Mouse (Mus musculus) MEL (cell line): Measurements from ENCODE around the gene Hspe1. TPM values are rescaled to one million over a fixed set of nuclear protein-coding genes. Genes with fewer than 3 reads are reported as not detected.
A peak's percentile ranks its signal among the peaks of the same experiment; 100 is the strongest.

Experiments used
- DNase-seq: peaks from one replicate; pipeline ENCODE4 v3.0.0; 2011; ENCODE audit warnings: low read depth, low spot score
- H3K27ac ChIP-seq: 2 replicates; pipeline ENCODE4 v1.5.1; 2012; ENCODE audit warnings: low read depth, mild to moderate bottlenecking, control low read depth, low read length, moderate library complexity; ENCODE audit not compliant: control insufficient read depth
- H3K27me3 ChIP-seq, 2 experiments: fragments of 150-350 bp in 1 of 2; sonication (generic) in 1 of 2; 2 replicates each; pipeline ENCODE4 v1.6.1; 2012; ENCODE audit warnings: low read length in 2 of 2, mild to moderate bottlenecking in 2 of 2, improper control_type of control experiment in 1 of 2, moderate library complexity in 1 of 2; ENCODE audit not compliant: insufficient read depth in 2 of 2, control insufficient read depth in 1 of 2
- H3K36me3 ChIP-seq, 2 experiments: 2 replicates each; pipeline ENCODE4 v1.6.1; 2012 to 2014; ENCODE audit warnings: low read length in 2 of 2, improper control_type of control experiment in 1 of 2, inconsistent platforms in 1 of 2, mild to moderate bottlenecking in 1 of 2; ENCODE audit not compliant: insufficient read depth in 2 of 2, control insufficient read depth in 1 of 2
- H3K4me1 ChIP-seq, 2 experiments: fragments of 150-350 bp in 1 of 2; sonication (generic) in 1 of 2; 2 replicates each; pipeline ENCODE4 v1.6.1; 2012; ENCODE audit warnings: low read length in 2 of 2, improper control_type of control experiment in 1 of 2, mild to moderate bottlenecking in 1 of 2; ENCODE audit not compliant: insufficient read depth in 2 of 2, control insufficient read depth in 1 of 2
- H3K4me3 ChIP-seq, 2 experiments: fragments of 150-350 bp in 1 of 2; sonication (generic) in 1 of 2; 2 replicates each; pipeline ENCODE4 v1.5.1; 2012; ENCODE audit warnings: low read depth in 2 of 2, low read length in 2 of 2, mild to moderate bottlenecking in 2 of 2, moderate library complexity in 2 of 2, control low read depth in 1 of 2, improper control_type of control experiment in 1 of 2; ENCODE audit not compliant: control insufficient read depth in 1 of 2, insufficient read depth in 1 of 2
- H3K79me2 ChIP-seq: 2 replicates; pipeline ENCODE4 v1.6.1; 2012; ENCODE audit warnings: mild to moderate bottlenecking, low read length, moderate library complexity; ENCODE audit not compliant: control insufficient read depth, poor library complexity, insufficient read depth
- H3K9ac ChIP-seq: 2 replicates; pipeline ENCODE4 v1.6.1; 2012; ENCODE audit warnings: low read depth, mild to moderate bottlenecking, control low read depth, low read length, moderate library complexity; ENCODE audit not compliant: control insufficient read depth, poor library complexity, severe bottlenecking
- H3K9me3 ChIP-seq: fragments of 150-350 bp; sonication (generic); replicated peaks from 2 replicates; pipeline ENCODE4 v1.6.1; 2012; ENCODE audit warnings: mild to moderate bottlenecking, low read length, improper control_type of control experiment, moderate library complexity; ENCODE audit not compliant: insufficient read depth
- CHD1 ChIP-seq: IDR thresholded peaks from 2 replicates; pipeline ENCODE4 v1.6.1; 2012; ENCODE audit warnings: low read depth, mild to moderate bottlenecking, inconsistent platforms, low read length, improper control_type of control experiment
- CHD2 ChIP-seq: IDR thresholded peaks from 2 replicates; pipeline ENCODE4 v1.6.1; 2011; ENCODE audit warnings: low read length, improper control_type of control experiment
- ELF1 ChIP-seq: IDR thresholded peaks from 2 replicates; pipeline ENCODE4 v1.6.1; 2014; ENCODE audit warnings: low read depth, mild to moderate bottlenecking, inconsistent platforms, low read length, improper control_type of control experiment, moderate library complexity
- EP300 ChIP-seq, 2 experiments: IDR thresholded peaks; 2 replicates each; pipeline ENCODE4 v1.6.1; 2011; ENCODE audit warnings: improper control_type of control experiment in 2 of 2, low read length in 2 of 2, low read depth in 1 of 2, mild to moderate bottlenecking in 1 of 2
- ETS1 ChIP-seq: IDR thresholded peaks from 2 replicates; pipeline ENCODE4 v1.6.1; 2012; ENCODE audit warnings: low read depth, mild to moderate bottlenecking, inconsistent platforms, low read length, improper control_type of control experiment, moderate library complexity
- GABPA ChIP-seq: IDR thresholded peaks from 2 replicates; pipeline ENCODE4 v1.6.1; 2012; ENCODE audit warnings: low read depth, mild to moderate bottlenecking, inconsistent platforms, low read length, improper control_type of control experiment, moderate library complexity
- GATA1 ChIP-seq: IDR thresholded peaks from 2 replicates; pipeline ENCODE4 v1.6.1; 2011; ENCODE audit warnings: low read depth, low read length, improper control_type of control experiment
- HCFC1 ChIP-seq: IDR thresholded peaks from 2 replicates; pipeline ENCODE4 v1.6.1; 2012; ENCODE audit warnings: low read depth, mild to moderate bottlenecking, inconsistent platforms, low read length, improper control_type of control experiment, moderate library complexity
- JUND ChIP-seq: IDR thresholded peaks from 2 replicates; pipeline ENCODE4 v1.6.1; 2011; ENCODE audit warnings: low read depth, mild to moderate bottlenecking, improper control_type of control experiment, low read length
- KAT2A ChIP-seq: conservative IDR thresholded peaks from 2 replicates; pipeline ENCODE4 v1.6.1; 2012; ENCODE audit warnings: low read depth, low read length, improper control_type of control experiment, inconsistent platforms
- MAFK ChIP-seq: IDR thresholded peaks from 2 replicates; pipeline ENCODE4 v1.6.1; 2011; ENCODE audit warnings: low read depth, mild to moderate bottlenecking, low read length, improper control_type of control experiment, borderline replicate concordance
- MAX ChIP-seq: IDR thresholded peaks from 2 replicates; pipeline ENCODE4 v1.6.1; 2011; ENCODE audit warnings: low read length, improper control_type of control experiment
- MAZ ChIP-seq: IDR thresholded peaks from 2 replicates; pipeline ENCODE4 v1.6.1; 2012; ENCODE audit warnings: low read depth, mild to moderate bottlenecking, inconsistent platforms, low read length, improper control_type of control experiment
- MXI1 ChIP-seq: IDR thresholded peaks from 2 replicates; pipeline ENCODE4 v1.6.1; 2011; ENCODE audit warnings: mild to moderate bottlenecking, low read depth, low read length, improper control_type of control experiment
- MYB ChIP-seq: IDR thresholded peaks from 2 replicates; pipeline ENCODE4 v1.6.1; 2011; ENCODE audit warnings: mild to moderate bottlenecking, low read depth, low read length, improper control_type of control experiment
- NELFE ChIP-seq: IDR thresholded peaks from 2 replicates; pipeline ENCODE4 v1.6.1; 2011; ENCODE audit warnings: low read depth, low read length, improper control_type of control experiment
- POLR2A ChIP-seq, 2 experiments: IDR thresholded peaks; 2 replicates each; pipeline ENCODE4 v1.6.1; 2011 to 2012; ENCODE audit warnings: low read length in 2 of 2, mild to moderate bottlenecking in 2 of 2, control low read depth in 1 of 2, improper control_type of control experiment in 1 of 2, low read depth in 1 of 2, moderate library complexity in 1 of 2; ENCODE audit not compliant: control insufficient read depth in 1 of 2, insufficient read depth in 1 of 2, poor library complexity in 1 of 2
- POLR2AphosphoS2 ChIP-seq: IDR thresholded peaks from 2 replicates; pipeline ENCODE4 v1.6.1; 2011; ENCODE audit warnings: low read length, improper control_type of control experiment
- POLR2AphosphoS5 ChIP-seq: IDR thresholded peaks from 2 replicates; pipeline ENCODE4 v1.6.1; 2012; ENCODE audit warnings: low read depth, borderline replicate concordance, mild to moderate bottlenecking, inconsistent platforms, low read length, moderate library complexity, mixed read lengths
- RAD21 ChIP-seq: IDR thresholded peaks from 2 replicates; pipeline ENCODE4 v1.6.1; 2011; ENCODE audit warnings: mild to moderate bottlenecking, low read depth, low read length, improper control_type of control experiment
- RCOR1 ChIP-seq: IDR thresholded peaks from 2 replicates; pipeline ENCODE4 v1.6.1; 2012; ENCODE audit warnings: low read depth, mild to moderate bottlenecking, inconsistent platforms, low read length, improper control_type of control experiment
- SIN3A ChIP-seq: IDR thresholded peaks from 2 replicates; pipeline ENCODE4 v1.6.1; 2012; ENCODE audit warnings: low read length, improper control_type of control experiment, inconsistent platforms
- SMC3 ChIP-seq: IDR thresholded peaks from 2 replicates; pipeline ENCODE4 v1.6.1; 2011; ENCODE audit warnings: low read depth, low read length, improper control_type of control experiment
- TAL1 ChIP-seq: IDR thresholded peaks from 2 replicates; pipeline ENCODE4 v1.6.1; 2012; ENCODE audit warnings: mild to moderate bottlenecking, inconsistent platforms, low read length, moderate library complexity, mixed read lengths
- TCF12 ChIP-seq: IDR thresholded peaks from 2 replicates; pipeline ENCODE4 v1.6.1; 2014; ENCODE audit warnings: low read depth, mild to moderate bottlenecking, inconsistent platforms, low read length, improper control_type of control experiment, moderate library complexity
- UBTF ChIP-seq: IDR thresholded peaks from 2 replicates; pipeline ENCODE4 v1.6.1; 2012; ENCODE audit warnings: low read depth, mild to moderate bottlenecking, inconsistent platforms, low read length, improper control_type of control experiment, moderate library complexity, borderline replicate concordance; ENCODE audit not compliant: insufficient read depth
- USF2 ChIP-seq, 2 experiments: IDR thresholded peaks; 2 replicates each; pipeline ENCODE4 v1.6.1; 2011 to 2012; ENCODE audit warnings: improper control_type of control experiment in 2 of 2, low read length in 2 of 2, borderline replicate concordance in 1 of 2, inconsistent platforms in 1 of 2, low read depth in 1 of 2, mild to moderate bottlenecking in 1 of 2; ENCODE audit not compliant: insufficient read depth in 1 of 2
- ZC3H11A ChIP-seq: IDR thresholded peaks from 2 replicates; pipeline ENCODE4 v1.6.1; 2012; ENCODE audit warnings: low read depth, mild to moderate bottlenecking, inconsistent platforms, low read length, improper control_type of control experiment
- ZMIZ1 ChIP-seq: IDR thresholded peaks from 2 replicates; pipeline ENCODE4 v1.6.1; 2012; ENCODE audit warnings: low read depth, mild to moderate bottlenecking, inconsistent platforms, low read length, improper control_type of control experiment, moderate library complexity
- ZNF384 ChIP-seq: IDR thresholded peaks from 2 replicates; pipeline ENCODE4 v1.6.1; 2012; ENCODE audit warnings: low read depth, mild to moderate bottlenecking, inconsistent platforms, low read length, improper control_type of control experiment
- polyA plus RNA-seq, 2 experiments: library from polyadenylated mRNA; stranded (reverse) in 1 of 2; unstranded in 1 of 2; fragments of >175 nt in 1 of 2; fragments of >200 nt in 1 of 2; gene quantifications; 2 replicates each; pipeline versions ENCODE4 v1.2.1 to v1.2.4; 2012; ENCODE audit warnings: low replicate concordance in 2 of 2, low read depth in 1 of 2; ENCODE audit not compliant: insufficient read length in 2 of 2, insufficient read depth in 1 of 2, missing spikeins in 1 of 2
- total RNA-seq: library from RNA; depleted of rRNA; stranded (reverse); fragments of 300-350 nt; gene quantifications from 2 replicates; pipeline ENCODE4 v1.2.3, GENCODE M21; 2012

The Hspe1 gene
- total and polyA plus RNA-seq, 3 experiments, result 752 to 942 TPM; not detected in 1

DNA sequence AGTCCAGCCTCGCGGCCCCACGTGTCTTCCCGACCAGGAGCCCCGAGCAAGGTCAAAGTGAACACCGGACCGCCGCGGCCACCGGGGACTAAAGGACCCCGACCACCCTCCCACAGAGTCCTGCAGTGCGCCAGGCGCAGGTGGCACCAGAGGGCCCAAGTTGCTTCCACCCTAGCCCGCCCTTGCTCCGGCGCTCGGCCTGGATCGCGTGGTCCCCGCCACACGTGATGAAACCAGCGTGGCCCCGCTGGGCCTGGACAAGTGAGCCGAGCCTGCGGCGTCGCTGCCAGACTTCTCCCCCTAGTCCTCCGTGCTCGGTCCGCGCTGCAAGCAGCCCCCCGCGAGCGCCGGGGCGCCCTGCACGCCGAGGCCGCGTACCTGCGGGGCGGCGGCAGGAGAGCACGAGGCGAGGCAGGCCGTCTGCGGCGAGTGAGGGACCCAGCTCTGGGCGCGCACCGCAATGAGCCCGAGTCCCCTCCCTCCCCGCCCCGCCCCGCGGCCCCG is 479 bp upstream of the Hspe1 start (continued):
- no peak; the same call in 1 of the 2 replicates for TF ChIP-seq TCF12
- TF ChIP-seq RAD21, result no peak

DNA sequence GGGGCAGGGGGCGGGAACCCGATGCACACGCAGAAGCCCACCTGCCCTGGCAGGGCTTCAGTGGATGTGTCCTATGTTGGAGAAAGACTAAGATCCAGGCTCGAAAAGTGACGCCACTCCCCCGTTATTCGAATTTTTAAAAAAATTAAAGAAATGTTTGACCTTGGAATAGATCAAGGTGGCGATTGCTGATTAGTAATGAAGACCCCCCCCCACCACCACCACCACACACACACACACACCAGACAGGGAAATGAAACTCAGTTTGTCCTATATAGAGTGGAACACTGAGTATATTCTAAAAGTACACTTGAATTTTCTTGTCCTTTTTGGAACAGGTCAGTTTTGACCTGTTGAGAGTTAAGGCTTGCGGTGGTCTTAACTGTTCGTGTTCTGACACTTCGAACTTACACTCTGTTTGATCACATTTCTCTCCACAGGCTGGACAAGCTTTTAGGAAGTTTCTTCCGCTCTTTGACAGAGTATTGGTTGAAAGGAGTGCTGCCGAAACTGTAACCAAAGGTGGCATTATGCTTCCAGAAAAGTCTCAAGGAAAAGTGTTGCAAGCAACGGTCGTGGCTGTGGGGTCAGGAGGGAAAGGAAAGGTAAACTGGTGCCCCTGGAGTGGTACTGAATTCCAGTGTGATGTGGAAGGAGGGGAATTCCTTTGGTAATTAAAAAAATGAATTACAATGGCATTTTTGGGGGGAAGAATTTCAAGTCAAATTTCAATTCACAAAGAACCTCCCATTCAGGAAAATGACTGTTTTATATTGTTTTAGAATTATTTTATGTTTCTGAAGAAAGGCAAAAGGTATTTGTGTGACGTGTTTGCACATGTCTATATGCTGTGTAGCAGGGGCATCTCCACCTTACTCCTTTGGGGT is 922 bp downstream of the Hspe1 start:
- peak overlapping the region; percentile 80 to 85 for H3K4me3 ChIP-seq
- H3K9me3 ChIP-seq, result no peaks in the 10 kb centered on the region
- DNase-seq, result peak; percentile 33
- TF ChIP-seq HCFC1 (no peak), MAX (no peak), POLR2A (IDR thresholded peaks at IDR 0.05; ENCODE audit: control insufficient read depth in 1 of 2, insufficient read depth in 1 of 2, low read depth in 1 of 2, low read length in 2 of 2, poor library complexity in 1 of 2) (no peak), TCF12 (peak; percentile 1; the same call in 1 of the 2 replicates), MAFK (no peak), NELFE (no peak), USF2 (IDR thresholded peaks at IDR 0.05; ENCODE audit: borderline replicate concordance in 1 of 2, insufficient read depth in 1 of 2, low read depth in 1 of 2, low read length in 2 of 2) (no peak), SIN3A (0 out of 2 replicates have a peak, but pooled peaks have one; percentile 2), UBTF (no peak), RAD21 (no peak), CHD1 (peak; percentile 95), RCOR1 (no peak), SMC3 (no peak), ELF1 (no peak), MAZ (no peak), ETS1 (no peak), TAL1 (no peak), POLR2AphosphoS2 (no peak; the same call in 1 of the 2 replicates), ZNF384 (no peak), GATA1 (no peak), GABPA (no peak), EP300 (IDR thresholded peaks at IDR 0.05; ENCODE audit: low read depth in 1 of 2, low read length in 2 of 2) (no peak), MYB (no peak), KAT2A (no peak), JUND (no peak), POLR2AphosphoS5 (no peak), CHD2 (no peak), ZMIZ1 (no peak), ZC3H11A (no peak), MXI1 (peak; percentile 52; the same call in 1 of the 2 replicates)
- peaks cover 4 to 15% of the 10 kb centered on the region in 2 experiments; a peak in 3 of 4 replicates for H3K4me1 ChIP-seq
- no peaks in the 10 kb centered on the region for H3K27me3 ChIP-seq
- peak overlapping the region; percentile 96 for H3K9ac ChIP-seq
- H3K36me3 ChIP-seq, result peaks cover 12 to 51% of the 10 kb centered on the region in 2 experiments
- peaks cover 59% of the 10 kb centered on the region for H3K79me2 ChIP-seq
- peak overlapping the region; percentile 73 for H3K27ac ChIP-seq
